Mouse (Mus musculus) gastrocnemius, postnatal 14 days (tissue): ENCODE data around the gene Ppia. TPM values are rescaled to one million over a fixed set of nuclear protein-coding genes. Genes with fewer than 3 reads are reported as not detected.

ENCODE experiments used
- microRNA-seq, 2 experiments: library from miRNA; unstranded; fragments of <30 nt; microRNA quantifications; one replicate each; pipeline ENCODE4 v1.2.0; 2021
- total RNA-seq, 2 experiments: library from RNA; stranded (reverse); gene quantifications; 2 replicates each; pipeline ENCODE4 v1.2.3; 2021

The Ppia gene
- total RNA-seq, 2 experiments from 2014 or later: 427 to 511 TPM

Small RNA genes lying within 50 kb of the gene (microRNA-seq; reads per million reads assigned to microRNA genes)
- 0 reads per million in 2 experiments for gene Mir7651

Other genes starting within 250 kb of the Ppia start
- gene A730071L15Rik, start 215.4 kb upstream of the Ppia start, total RNA-seq: under 1 TPM in 1 of 2 experiments, not detected in 1; 0.21 TPM
- 10 to 100 TPM; 54.4 to 57.1 TPM for gene Nudcd3, start 215.0 kb upstream of the Ppia start, total RNA-seq
- gene Npc1l1, start 185.3 kb upstream of the Ppia start, total RNA-seq: under 1 TPM; 0.06 to 0.13 TPM
- gene Ddx56, start 147.7 kb upstream of the Ppia start, total RNA-seq: 10 to 100 TPM; 26.8 to 31.4 TPM
- gene Tmed4, start 140.6 kb upstream of the Ppia start, total RNA-seq: 10 to 100 TPM; 56.3 to 62.4 TPM
- gene Ogdh, start 123.8 kb upstream of the Ppia start, total RNA-seq: 100 to 1,000 TPM; 497 to 603 TPM
- gene Zmiz2, start 26.4 kb upstream of the Ppia start, total RNA-seq: 10 to 100 TPM; 28.9 to 30.2 TPM
- 10 to 100 TPM; 41.3 to 46.3 TPM for gene H2afv, start 29.0 kb downstream of the Ppia start, total RNA-seq
- 10 to 100 TPM; 28.5 to 37.4 TPM for gene Purb, start 60.5 kb downstream of the Ppia start, total RNA-seq
- gene Myo1g, start 105.5 kb downstream of the Ppia start, total RNA-seq: 1 to 10 TPM in 1 of 2 experiments, under 1 TPM in 1; 0.94 to 1.2 TPM
- gene Ccm2, start 131.4 kb downstream of the Ppia start, total RNA-seq: 10 to 100 TPM; 20.8 to 21.6 TPM
- gene Nacad, start 190.6 kb downstream of the Ppia start, total RNA-seq: under 1 TPM; 0.18 to 0.82 TPM
- gene Tbrg4, start 210.6 kb downstream of the Ppia start, total RNA-seq: 10 to 100 TPM; 63.5 to 64.6 TPM
- gene Wap, start 223.2 kb downstream of the Ppia start, total RNA-seq: not detected
- gene Ramp3, start 243.1 kb downstream of the Ppia start, total RNA-seq: under 1 TPM; 0.38 to 0.68 TPM